Mouse (Mus musculus): ENCODE measurements at regions not wholly inside any gene's neighbourhood (a gene's known extent, or its start where the extent isn't known, plus 50 kb on each side); places are given as distances from the start of the nearest gene placed in this dataset.
"Not testable (repeated sequence)": the region's sequence is repeated elsewhere in the genome, so short reads cannot be mapped to it uniquely, and the experiment has no call there.

DNA sequence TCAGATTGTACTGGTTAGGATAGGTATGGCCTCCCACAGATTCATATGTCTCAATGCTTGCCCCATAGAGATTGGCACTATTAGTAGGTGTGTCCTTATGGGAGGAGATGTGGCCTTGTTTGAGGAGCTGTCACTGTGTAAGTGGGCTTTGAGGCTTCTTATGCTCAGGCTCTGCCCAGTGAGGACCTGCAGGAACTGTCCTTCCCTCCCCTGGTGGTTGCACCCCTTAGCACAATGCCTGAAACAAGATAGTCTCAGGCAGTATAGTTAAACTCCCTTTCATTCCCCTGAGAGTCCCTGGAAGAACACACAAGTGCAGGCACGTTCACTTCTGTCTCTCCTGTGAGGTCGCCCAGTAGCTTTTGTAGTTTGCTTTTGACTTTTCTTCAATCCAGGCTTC lies 223.9 kb downstream of the Utp18 start:
- no peaks in the 10 kb centered on the region for H3K9me3 ChIP-seq (ENCODE audit: control insufficient read depth, low read length)
- no peak overlapping the region for H3K4me2 ChIP-seq (ENCODE audit: low read depth, low read length)
- 41% methylated on average over 2 of the region's 2 CpGs for WGBS
- DNase-seq (ENCODE audit: low spot score) (peak; percentile 46), ATAC-seq (ENCODE audit: low read depth) (peak; percentile 70; the same call in 1 of the 2 replicates)
- H3K4me3 ChIP-seq (ENCODE audit: low read depth, low read length), result no peak overlapping the region
- no peaks in the 10 kb centered on the region for H3K36me3 ChIP-seq (ENCODE audit: control insufficient read depth, insufficient read depth, low read length)
- H3K27ac ChIP-seq (replicated peaks; ENCODE audit: low read depth, low read length), result no peak overlapping the region
- no peak overlapping the region for H3K9ac ChIP-seq (ENCODE audit: low read depth, low read length)
- H3K4me1 ChIP-seq (ENCODE audit: control insufficient read depth, insufficient read depth, low read length), result no peaks in the 10 kb centered on the region
- H3K27me3 ChIP-seq (replicated peaks; ENCODE audit: control insufficient read depth, insufficient read depth, low read length), result no peaks in the 10 kb centered on the region

DNA sequence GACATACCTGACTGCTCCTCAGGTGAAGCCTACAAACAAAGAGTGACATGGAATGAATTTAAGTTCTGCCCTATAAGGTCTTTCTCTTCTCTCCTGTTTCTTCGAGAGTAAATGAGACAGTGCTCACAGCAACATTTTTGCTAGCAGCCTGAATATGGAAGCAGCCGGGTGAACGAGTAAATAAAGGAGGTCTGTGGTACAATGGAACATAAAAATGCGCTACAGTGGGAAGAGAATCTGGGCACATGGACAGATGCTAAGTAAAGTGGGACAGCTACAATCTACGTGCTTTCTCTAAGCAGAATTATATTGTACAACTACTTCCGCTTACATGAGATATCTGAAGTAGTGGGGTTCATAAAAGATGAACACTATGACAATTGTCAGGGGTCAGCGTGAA lies 225.2 kb downstream of the Utp18 start:
- no peak overlapping the region for H3K4me3 ChIP-seq (ENCODE audit: low read depth, low read length)
- 89% methylated on average over 7 of the region's 7 CpGs for WGBS
- no peaks in the 10 kb centered on the region for H3K4me1 ChIP-seq (ENCODE audit: control insufficient read depth, insufficient read depth, low read length)
- no peaks in the 10 kb centered on the region for H3K27me3 ChIP-seq (replicated peaks; ENCODE audit: control insufficient read depth, insufficient read depth, low read length)
- H3K4me2 ChIP-seq (ENCODE audit: low read depth, low read length), result no peak overlapping the region
- no peaks in the 10 kb centered on the region for H3K9me3 ChIP-seq (ENCODE audit: control insufficient read depth, low read length)
- ATAC-seq (ENCODE audit: low read depth), result no peak
- DNase-seq (ENCODE audit: low spot score), result no peak
- no peak overlapping the region for H3K27ac ChIP-seq (replicated peaks; ENCODE audit: low read depth, low read length)
- no peak overlapping the region for H3K9ac ChIP-seq (ENCODE audit: low read depth, low read length)
- H3K36me3 ChIP-seq (ENCODE audit: control insufficient read depth, insufficient read depth, low read length), result no peaks in the 10 kb centered on the region

DNA sequence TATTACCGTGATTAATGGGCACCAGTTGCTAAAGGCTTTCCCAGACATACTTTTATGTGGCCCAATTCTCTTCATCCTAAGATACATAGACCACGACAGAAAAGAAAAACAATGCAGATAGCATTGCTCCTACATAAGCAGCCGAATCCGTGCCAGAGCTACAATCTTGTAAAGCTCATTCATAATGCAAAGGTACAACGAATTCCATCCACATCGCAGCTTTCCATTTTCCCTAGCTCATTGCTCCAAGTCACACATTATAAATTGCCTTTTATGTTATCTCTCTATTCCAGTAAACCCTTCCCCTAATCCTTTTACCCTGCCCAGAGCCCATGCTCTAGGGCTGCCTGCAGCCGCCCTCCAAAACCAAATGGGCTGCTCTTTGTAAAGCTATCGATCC lies 226.8 kb downstream of the Utp18 start:
- Histone ChIP-seq H3K4me3 (ENCODE audit: low read depth, low read length) (no peak overlapping the region), H3K27ac (replicated peaks; ENCODE audit: low read depth, low read length) (no peak overlapping the region), H3K4me2 (ENCODE audit: low read depth, low read length) (no peak overlapping the region), H3K36me3 (ENCODE audit: control insufficient read depth, insufficient read depth, low read length) (no peaks in the 10 kb centered on the region), H3K27me3 (replicated peaks; ENCODE audit: control insufficient read depth, insufficient read depth, low read length) (no peaks in the 10 kb centered on the region), H3K9me3 (ENCODE audit: control insufficient read depth, low read length) (no peaks in the 10 kb centered on the region), H3K4me1 (ENCODE audit: control insufficient read depth, insufficient read depth, low read length) (no peaks in the 10 kb centered on the region), H3K9ac (ENCODE audit: low read depth, low read length) (no peak overlapping the region)
- 80% methylated on average over 8 of the region's 8 CpGs for WGBS
- no peak for DNase-seq (ENCODE audit: low spot score)
- no peak for ATAC-seq (ENCODE audit: low read depth)

DNA sequence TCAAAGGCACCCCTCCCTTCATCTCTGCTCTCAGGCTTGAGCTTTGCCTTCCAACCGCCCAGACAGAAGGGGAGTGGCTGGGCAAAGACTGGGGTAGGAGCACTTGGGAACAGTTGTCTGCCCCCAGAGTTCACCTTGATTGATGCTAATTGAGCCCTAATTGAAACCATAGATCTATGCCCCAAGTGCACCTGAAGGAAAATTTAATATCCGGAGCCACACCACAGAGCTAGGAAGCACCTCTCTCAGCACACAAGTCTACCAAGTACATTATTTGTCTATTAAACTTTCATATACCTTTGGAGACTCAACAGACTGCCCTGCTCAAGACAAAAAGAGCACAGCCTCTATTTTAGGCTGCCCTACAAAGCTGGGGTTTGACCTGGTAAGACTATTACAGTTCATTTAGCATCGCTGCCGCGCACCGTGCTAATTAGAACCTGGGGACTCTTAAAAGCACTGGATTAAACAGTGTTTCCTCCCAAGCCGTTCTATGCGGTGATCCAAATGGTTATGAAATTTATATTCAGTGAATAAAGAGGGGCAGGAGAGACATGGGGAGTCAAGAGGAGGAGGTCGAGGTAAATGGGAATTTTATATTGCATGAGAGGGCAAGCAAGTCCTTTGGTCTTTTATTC lies 229.8 kb downstream of the Utp18 start:
- DNase-seq (ENCODE audit: low spot score) (no peak), ATAC-seq (ENCODE audit: low read depth) (no peak)
- Histone ChIP-seq H3K4me2 (ENCODE audit: low read depth, low read length) (no peak overlapping the region), H3K4me1 (ENCODE audit: control insufficient read depth, insufficient read depth, low read length) (no peaks in the 10 kb centered on the region), H3K9ac (ENCODE audit: low read depth, low read length) (no peak overlapping the region), H3K27me3 (replicated peaks; ENCODE audit: control insufficient read depth, insufficient read depth, low read length) (no peaks in the 10 kb centered on the region), H3K27ac (replicated peaks; ENCODE audit: low read depth, low read length) (no peak overlapping the region), H3K4me3 (ENCODE audit: low read depth, low read length) (no peak overlapping the region), H3K9me3 (ENCODE audit: control insufficient read depth, low read length) (no peaks in the 10 kb centered on the region), H3K36me3 (ENCODE audit: control insufficient read depth, insufficient read depth, low read length) (no peaks in the 10 kb centered on the region)
- WGBS, result 64% methylated on average over 9 of the region's 9 CpGs

DNA sequence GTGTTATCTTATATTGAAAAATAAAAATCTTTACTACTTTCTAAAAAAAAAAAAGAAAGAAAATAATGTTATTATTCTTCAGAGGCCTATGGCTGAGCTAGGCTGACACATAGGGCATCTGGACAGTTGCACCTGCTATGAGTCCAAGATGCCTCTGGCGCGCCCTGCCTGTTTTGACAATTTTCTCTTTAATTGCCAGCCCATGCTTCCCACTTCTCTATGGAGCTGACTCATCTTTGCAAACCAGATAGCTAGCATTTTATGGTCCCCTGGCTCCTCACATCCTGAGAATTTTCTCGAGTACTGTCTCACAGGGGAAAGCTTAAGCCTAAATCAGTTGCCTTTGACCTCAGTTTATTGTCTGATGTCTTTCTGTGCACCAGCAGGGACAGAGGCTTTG lies 232.2 kb downstream of the Utp18 start:
- Histone ChIP-seq H3K27me3 (replicated peaks; ENCODE audit: control insufficient read depth, insufficient read depth, low read length) (no peaks in the 10 kb centered on the region), H3K4me2 (ENCODE audit: low read depth, low read length) (no peak overlapping the region), H3K4me1 (ENCODE audit: control insufficient read depth, insufficient read depth, low read length) (no peaks in the 10 kb centered on the region), H3K4me3 (ENCODE audit: low read depth, low read length) (no peak overlapping the region), H3K27ac (replicated peaks; ENCODE audit: low read depth, low read length) (no peak overlapping the region), H3K36me3 (ENCODE audit: control insufficient read depth, insufficient read depth, low read length) (no peaks in the 10 kb centered on the region), H3K9ac (ENCODE audit: low read depth, low read length) (no peak overlapping the region), H3K9me3 (ENCODE audit: control insufficient read depth, low read length) (no peaks in the 10 kb centered on the region)
- ATAC-seq (ENCODE audit: low read depth) (no peak), DNase-seq (ENCODE audit: low spot score) (no peak)
- 82% methylated on average over 3 of the region's 3 CpGs for WGBS

DNA sequence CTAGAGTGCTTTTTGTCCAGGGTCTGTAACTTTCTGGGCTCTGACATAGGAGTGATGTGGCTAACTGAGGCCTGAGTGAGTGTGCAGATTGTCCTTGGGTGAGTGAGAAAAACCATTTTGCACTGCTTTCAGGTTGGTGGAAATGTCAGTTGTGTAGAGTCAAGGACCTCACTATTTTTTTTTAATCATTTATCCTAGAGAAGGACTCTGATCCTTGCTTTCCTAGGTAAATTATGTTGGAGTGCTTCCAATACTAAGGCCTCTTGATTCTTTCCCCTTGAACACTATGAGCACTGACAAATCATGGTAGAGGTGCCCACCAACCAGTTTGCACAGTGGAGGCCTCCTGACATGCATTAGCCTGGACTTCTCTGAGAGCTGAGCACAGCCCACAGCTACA lies 233.6 kb downstream of the Utp18 start:
- not testable (repeated sequence) for H3K9me3 ChIP-seq (ENCODE audit: control insufficient read depth, low read length); H3K27ac ChIP-seq (replicated peaks; ENCODE audit: low read depth, low read length); H3K4me2 ChIP-seq (ENCODE audit: low read depth, low read length); H3K4me3 ChIP-seq (ENCODE audit: low read depth, low read length); ATAC-seq (ENCODE audit: low read depth); H3K9ac ChIP-seq (ENCODE audit: low read depth, low read length); H3K4me1 ChIP-seq (ENCODE audit: control insufficient read depth, insufficient read depth, low read length); H3K36me3 ChIP-seq (ENCODE audit: control insufficient read depth, insufficient read depth, low read length); DNase-seq (ENCODE audit: low spot score); H3K27me3 ChIP-seq (replicated peaks; ENCODE audit: control insufficient read depth, insufficient read depth, low read length)
